Mouse (Mus musculus) embryonic facial prominence, embryonic 13.5 days (tissue): ENCODE measurements around the gene Bckdha. TPM values are rescaled to one million over a fixed set of nuclear protein-coding genes. Genes with fewer than 3 reads are reported as not detected.
A peak's percentile ranks its signal among the peaks of the same experiment; 100 is the strongest.

Experiments
- ATAC-seq: fragments of 200-750 bp; cut with Nextera tagmentation; 2 replicates; pipeline ENCODE4 v1.8.0; 2017; ENCODE audit warnings: low read depth; ENCODE audit not compliant: insufficient number of reproducible peaks, insufficient read depth, low FRiP score, low TSS enrichment
- H3K27ac ChIP-seq: fragments of 300-500 bp; sonication (generic); 2 replicates; pipeline ENCODE4 v1.5.1; 2015; ENCODE audit warnings: moderate library complexity, mild to moderate bottlenecking, inconsistent platforms
- H3K27me3 ChIP-seq: fragments of 300-500 bp; sonication (generic); 2 replicates; pipeline ENCODE4 v1.6.1; 2015; ENCODE audit warnings: mild to moderate bottlenecking, inconsistent platforms
- H3K36me3 ChIP-seq: fragments of 300-500 bp; sonication (generic); 2 replicates; pipeline ENCODE4 v1.6.1; 2015; ENCODE audit warnings: mild to moderate bottlenecking, inconsistent platforms
- H3K4me1 ChIP-seq: fragments of 300-500 bp; sonication (generic); 2 replicates; pipeline ENCODE4 v1.6.1; 2015; ENCODE audit warnings: inconsistent platforms
- H3K4me2 ChIP-seq: fragments of 300-500 bp; sonication (generic); 2 replicates; pipeline ENCODE4 v1.6.1; 2015; ENCODE audit warnings: moderate library complexity, mild to moderate bottlenecking, inconsistent platforms
- H3K4me3 ChIP-seq: fragments of 300-500 bp; sonication (generic); 2 replicates; pipeline ENCODE4 v1.5.1; 2015; ENCODE audit warnings: mild to moderate bottlenecking, inconsistent platforms
- H3K9ac ChIP-seq: fragments of 300-500 bp; sonication (generic); 2 replicates; pipeline ENCODE4 v1.6.1; 2015; ENCODE audit warnings: mild to moderate bottlenecking, inconsistent platforms
- H3K9me3 ChIP-seq: fragments of 300-500 bp; sonication (generic); 2 replicates; pipeline ENCODE4 v1.6.1; 2016; ENCODE audit warnings: inconsistent platforms
- WGBS: fragments of 180-500 bp; shearing (Covaris S2); methylation state at CpG from one replicate; pipeline ENCODE4 v1.1.7; 2015; ENCODE audit warnings: mixed read lengths; 5-methylcytosine and 5-hydroxymethylcytosine counted together
- polyA plus RNA-seq: library from polyadenylated mRNA; unstranded; fragments of >200 nt; fragmentation: Nextera tagmentation; extraction: Ambion mirVana; gene quantifications from 2 replicates; pipeline ENCODE4 v1.2.1, GENCODE M21; 2015

The Bckdha gene
- 59.9 and 60.6 TPM in 2 replicates for polyA plus RNA-seq

DNA sequence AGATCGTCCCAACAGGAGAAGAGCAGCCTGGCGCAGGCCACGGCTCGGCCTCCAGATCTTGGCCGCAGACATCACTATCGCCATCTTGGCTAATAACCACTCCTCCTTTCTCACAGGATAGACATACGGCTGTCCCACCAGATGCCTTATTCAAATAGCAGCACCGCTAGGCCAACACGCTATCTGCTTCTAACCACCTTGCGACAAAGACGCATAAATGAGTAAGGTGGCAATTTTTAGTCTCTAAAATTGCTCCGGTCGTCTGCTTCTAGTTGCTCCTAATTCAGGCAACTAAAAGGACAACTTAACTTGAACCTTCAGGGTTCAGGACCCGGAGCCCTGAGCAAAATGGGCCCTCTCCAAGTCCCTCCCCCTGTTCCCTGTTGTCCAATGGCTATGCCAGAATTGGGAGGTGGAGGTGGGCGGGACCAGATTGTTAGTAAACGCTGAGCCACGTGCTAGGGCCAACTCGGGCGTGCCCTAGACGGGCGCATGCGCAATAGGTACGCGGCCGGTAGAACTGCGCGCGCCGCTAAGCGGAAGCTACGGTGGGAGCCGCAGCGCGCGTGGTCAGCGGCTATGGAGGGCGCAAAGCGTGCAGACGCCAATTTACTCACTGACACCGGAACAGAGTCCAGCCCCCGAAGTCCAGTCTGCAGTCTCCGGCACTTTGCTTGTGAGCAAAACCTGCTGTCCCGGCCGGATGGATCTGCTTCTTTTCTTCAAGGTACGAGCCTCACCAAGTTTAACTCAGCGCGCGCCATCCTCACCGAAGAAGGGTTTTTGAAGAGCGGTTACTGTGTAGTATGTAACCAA is at the start of gene Bckdha, which contains the start of gene Exosc5:
TSS of gene Bckdha (minus strand) at position 325 of the 816 bp plus-strand sequence.
TSS of gene Exosc5 (plus strand) at position 508 of the 816 bp plus-strand sequence.
- H3K4me3 ChIP-seq = peak within 1 kb of the TSS; percentile 71
- H3K9me3 ChIP-seq = no peaks in the 10 kb centered on the region
- peaks cover 20% of the 10 kb centered on the region for H3K4me1 ChIP-seq
- under 1% methylated on average over 50 of the region's 50 CpGs for WGBS
- peak within 1 kb of the TSS; percentile 80 for H3K9ac ChIP-seq
- no peaks in the 10 kb centered on the region for H3K27me3 ChIP-seq
- 0 out of 2 replicates have a peak within 1 kb of the TSS, but pooled peaks have one; percentile 11 for H3K27ac ChIP-seq
- ATAC-seq = peak; percentile 97
- peak within 1 kb of the TSS; percentile 86 for H3K4me2 ChIP-seq
- H3K36me3 ChIP-seq = peaks cover 19% of the 10 kb centered on the region

DNA sequence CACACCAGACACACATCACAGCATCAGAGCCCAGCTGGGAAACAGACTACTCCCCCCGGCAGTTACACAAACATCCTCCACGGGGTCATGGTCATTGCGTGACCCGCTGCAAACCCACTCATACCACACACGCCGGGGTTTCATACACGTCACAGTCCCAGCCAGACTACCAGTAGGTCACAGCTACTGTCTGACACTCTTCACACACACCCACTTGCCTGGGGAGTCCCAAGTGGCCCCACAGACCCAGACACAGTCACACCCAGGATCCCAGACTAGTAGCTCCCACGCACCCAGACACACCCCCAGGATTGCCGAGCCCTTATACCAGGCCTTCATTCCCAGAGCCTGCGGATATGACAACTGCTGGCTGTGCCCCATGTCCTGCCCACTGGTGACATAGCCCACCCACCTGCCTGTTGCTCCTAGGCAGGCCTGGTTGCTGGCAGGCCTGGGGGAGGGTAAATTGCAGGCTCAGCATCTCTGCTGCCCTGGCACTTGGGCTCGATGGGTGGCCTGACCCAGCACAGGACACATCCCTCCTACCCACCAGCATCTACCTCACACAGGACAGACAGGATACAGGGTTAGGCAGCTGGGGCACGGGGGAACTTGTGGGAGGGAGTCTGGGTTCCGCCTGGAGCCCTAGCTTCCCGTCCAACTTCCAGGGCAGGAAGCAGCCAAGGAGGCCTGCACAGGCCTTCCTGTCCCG is 49.0 kb upstream of the Bckdha start:
- peaks cover 11% of the 10 kb centered on the region for H3K27me3 ChIP-seq
- H3K36me3 ChIP-seq = peaks cover 7% of the 10 kb centered on the region; the same call in 1 of the 2 replicates
- peaks cover 55% of the 10 kb centered on the region for H3K4me1 ChIP-seq
- H3K9ac ChIP-seq = 0 out of 2 replicates have a peak overlapping the region, but pooled peaks have one; percentile 4
- H3K4me2 ChIP-seq = no peak overlapping the region
- WGBS = 50% methylated on average over 15 of the region's 15 CpGs
- no peak overlapping the region for H3K4me3 ChIP-seq
- no peaks in the 10 kb centered on the region for H3K9me3 ChIP-seq
- ATAC-seq = no peak
- H3K27ac ChIP-seq = peak overlapping the region; percentile 80

- no peak for ATAC-seq
- H3K9ac ChIP-seq = no peak overlapping the region
- WGBS = 58% methylated on average over 7 of the region's 7 CpGs
- peaks cover 44% of the 10 kb centered on the region for H3K4me1 ChIP-seq
- H3K27ac ChIP-seq = peak overlapping the region; percentile 80; the same call in 1 of the 2 replicates
- peaks cover 11% of the 10 kb centered on the region for H3K27me3 ChIP-seq
- no peak overlapping the region for H3K4me3 ChIP-seq
- H3K4me2 ChIP-seq = no peak overlapping the region
- H3K36me3 ChIP-seq = peaks cover 7% of the 10 kb centered on the region
- H3K9me3 ChIP-seq = peaks cover 5% of the 10 kb centered on the region; the same call in 1 of the 2 replicates
These were observed 47.9 kb upstream of the Bckdha start for GRCm38 (mm10) chr7:25706578-25707170.

GRCm38 (mm10) chr7:25705801-25706251 is 47.0 kb upstream of the Bckdha start:
- H3K36me3 ChIP-seq = peaks cover 7% of the 10 kb centered on the region
- 54% methylated on average over 6 of the region's 6 CpGs for WGBS
- ATAC-seq = no peak
- no peak overlapping the region for H3K9ac ChIP-seq
- H3K4me2 ChIP-seq = no peak overlapping the region
- H3K4me1 ChIP-seq = peaks cover 36% of the 10 kb centered on the region
- H3K27ac ChIP-seq = no peak overlapping the region
- peaks cover 11% of the 10 kb centered on the region for H3K27me3 ChIP-seq
- no peak overlapping the region for H3K4me3 ChIP-seq
- H3K9me3 ChIP-seq = peaks cover 5% of the 10 kb centered on the region; the same call in 1 of the 2 replicates

GRCm38 (mm10) chr7:25704716-25705364 is 46.1 kb upstream of the Bckdha start:
- peak overlapping the region; percentile 50 for H3K4me2 ChIP-seq
- peaks cover 7% of the 10 kb centered on the region for H3K36me3 ChIP-seq
- peak overlapping the region; percentile 21; the same call in 1 of the 2 replicates for H3K9ac ChIP-seq
- H3K4me1 ChIP-seq = peaks cover 26% of the 10 kb centered on the region
- peak overlapping the region; percentile 7 for H3K4me3 ChIP-seq
- ATAC-seq = no peak
- H3K27ac ChIP-seq = no peak overlapping the region
- peaks cover 11% of the 10 kb centered on the region for H3K27me3 ChIP-seq
- 5% methylated on average over 32 of the region's 37 CpGs for WGBS
- H3K9me3 ChIP-seq = peaks cover 5% of the 10 kb centered on the region; the same call in 1 of the 2 replicates

DNA sequence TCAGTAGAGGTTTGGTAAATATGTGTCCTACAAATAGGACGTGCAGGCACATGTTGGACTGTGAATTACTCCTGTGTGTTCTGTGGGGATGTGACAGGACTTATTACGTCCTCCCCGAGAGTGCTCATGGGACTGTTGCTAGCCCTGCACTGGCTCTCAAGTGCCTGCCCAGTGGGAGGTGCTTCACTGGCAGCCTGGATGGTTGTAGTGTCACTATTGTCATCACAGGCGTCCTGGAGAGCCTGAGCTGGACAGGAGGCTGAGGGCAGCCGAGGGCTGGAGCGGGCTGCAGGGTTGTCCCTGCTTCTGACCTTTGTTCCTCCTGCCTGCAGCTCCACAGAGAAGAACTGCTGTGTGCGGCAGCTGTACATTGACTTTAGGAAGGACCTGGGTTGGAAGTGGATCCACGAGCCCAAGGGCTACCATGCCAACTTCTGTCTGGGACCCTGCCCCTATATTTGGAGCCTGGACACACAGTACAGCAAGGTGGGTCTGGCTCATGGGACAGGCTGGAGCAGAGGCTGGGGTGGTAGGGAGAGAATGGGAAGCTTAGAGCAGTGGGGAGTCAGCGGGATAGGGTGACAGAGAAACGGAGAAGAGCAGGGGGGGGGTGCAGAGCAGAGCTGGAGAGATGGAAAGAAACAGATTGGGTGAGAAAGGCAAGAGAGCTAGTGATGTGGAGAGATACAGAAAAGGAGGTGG is 45.2 kb upstream of the Bckdha start:
- Histone ChIP-seq H3K4me1 (peaks cover 23% of the 10 kb centered on the region), H3K9me3 (peaks cover 5% of the 10 kb centered on the region; the same call in 1 of the 2 replicates), H3K4me2 (no peak overlapping the region), H3K27ac (no peak overlapping the region), H3K27me3 (peaks cover 11% of the 10 kb centered on the region), H3K9ac (no peak overlapping the region), H3K4me3 (no peak overlapping the region), H3K36me3 (peaks cover 7% of the 10 kb centered on the region)
- no peak for ATAC-seq
- 28% methylated on average over 10 of the region's 10 CpGs for WGBS

GRCm38 (mm10) chr7:25702350-25702749 is 43.6 kb upstream of the Bckdha start:
- 96% methylated on average over 2 of the region's 2 CpGs for WGBS
- Histone ChIP-seq H3K4me2 (no peak overlapping the region), H3K9ac (no peak overlapping the region), H3K4me3 (no peak overlapping the region), H3K4me1 (peaks cover 11% of the 10 kb centered on the region; the same call in 1 of the 2 replicates), H3K9me3 (peaks cover 5% of the 10 kb centered on the region; the same call in 1 of the 2 replicates), H3K36me3 (peaks cover 14% of the 10 kb centered on the region), H3K27me3 (peaks cover 11% of the 10 kb centered on the region), H3K27ac (no peak overlapping the region)
- ATAC-seq = no peak

- Histone ChIP-seq H3K27ac (no peak overlapping the region), H3K36me3 (peaks cover 18% of the 10 kb centered on the region), H3K9me3 (peaks cover 5% of the 10 kb centered on the region; the same call in 1 of the 2 replicates), H3K4me2 (no peak overlapping the region), H3K4me3 (no peak overlapping the region), H3K9ac (no peak overlapping the region), H3K4me1 (peaks cover 11% of the 10 kb centered on the region; the same call in 1 of the 2 replicates), H3K27me3 (peaks cover 11% of the 10 kb centered on the region)
- ATAC-seq = no peak
- 72% methylated on average over 12 of the region's 12 CpGs for WGBS
These were observed 42.0 kb upstream of the Bckdha start for GRCm38 (mm10) chr7:25700732-25701131.

DNA sequence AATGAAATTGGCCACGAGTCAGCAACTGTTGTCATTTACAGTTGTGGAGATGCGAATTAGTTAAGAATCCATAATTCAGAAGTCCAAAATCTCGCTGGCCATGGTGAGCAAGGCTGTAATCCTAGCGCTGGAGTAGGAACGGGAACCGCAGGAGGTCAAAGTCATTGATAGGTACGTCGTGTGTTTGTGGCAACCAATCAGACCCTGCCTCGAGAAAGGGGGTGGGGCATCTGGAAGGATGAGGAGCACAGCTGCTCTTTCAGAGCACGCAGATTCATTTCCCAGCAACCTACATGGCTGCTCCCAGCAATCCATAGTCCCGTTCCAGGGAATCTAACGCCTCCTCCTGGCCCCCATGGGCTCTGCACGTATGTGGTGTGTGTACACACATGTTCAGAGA is 41.1 kb upstream of the Bckdha start:
- ATAC-seq = no peak
- Histone ChIP-seq H3K9me3 (peaks cover 5% of the 10 kb centered on the region; the same call in 1 of the 2 replicates), H3K27me3 (peaks cover 11% of the 10 kb centered on the region), H3K27ac (no peak overlapping the region), H3K36me3 (peaks cover 18% of the 10 kb centered on the region), H3K4me3 (no peak overlapping the region), H3K4me1 (peaks cover 8% of the 10 kb centered on the region; the same call in 1 of the 2 replicates), H3K9ac (no peak overlapping the region), H3K4me2 (no peak overlapping the region)
- 60% methylated on average over 13 of the region's 13 CpGs for WGBS

GRCm38 (mm10) chr7:25694104-25694503 is 35.3 kb upstream of the Bckdha start:
- peaks cover 22% of the 10 kb centered on the region for H3K27me3 ChIP-seq
- peaks cover 25% of the 10 kb centered on the region; the same call in 1 of the 2 replicates for H3K36me3 ChIP-seq
- no peak overlapping the region for H3K9ac ChIP-seq
- ATAC-seq = no peak
- H3K4me1 ChIP-seq = peaks cover 4% of the 10 kb centered on the region; the same call in 1 of the 2 replicates
- WGBS = 68% methylated on average over 8 of the region's 8 CpGs
- no peak overlapping the region for H3K4me2 ChIP-seq
- H3K4me3 ChIP-seq = no peak overlapping the region
- H3K27ac ChIP-seq = no peak overlapping the region
- no peaks in the 10 kb centered on the region for H3K9me3 ChIP-seq
